Mouse (Mus musculus) spleen, postnatal 14 days (tissue): ENCODE results near the gene Tlx3.

Experiments
- DNase-seq, 2 experiments: peaks; one replicate each; pipeline ENCODE4 v3.0.0; 2021 to 2022; ENCODE audit warnings: low spot score in 2 of 2

Tlx3 gene

DNA sequence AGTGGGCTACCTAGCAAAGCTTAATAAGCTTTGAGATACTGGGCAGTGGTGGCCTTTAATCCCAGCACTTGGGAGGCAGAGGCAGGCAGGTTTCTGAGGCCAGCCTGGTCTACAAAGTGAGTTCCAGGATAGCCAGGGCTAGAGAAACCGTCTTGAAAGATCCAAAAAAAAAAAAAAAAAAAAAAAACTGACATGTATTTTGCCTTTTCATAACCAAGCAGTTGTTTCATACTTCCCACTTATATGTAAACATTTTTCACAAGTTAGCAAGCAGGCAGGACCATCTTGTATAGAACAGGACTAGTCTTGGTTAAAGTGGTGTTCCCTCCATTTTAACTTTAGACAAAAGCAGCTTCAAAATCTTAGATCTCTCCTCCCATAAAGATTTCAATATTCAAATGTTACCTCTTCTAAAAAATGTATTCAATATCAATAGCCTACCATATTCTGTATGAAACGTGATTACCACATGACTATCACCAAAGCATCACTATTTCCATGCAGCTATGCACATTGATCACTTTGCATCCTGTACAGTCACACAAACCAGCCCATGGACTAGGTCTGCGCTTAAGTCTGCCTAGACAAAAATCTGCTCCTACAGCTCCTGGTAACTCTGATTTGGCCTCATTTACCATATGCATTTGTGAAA lies 52.1 kb downstream of the Tlx3 start:
- no peak for DNase-seq
